Mouse (Mus musculus) adrenal gland, adult 18-20 months (tissue): ENCODE measurements around the gene Lamb1. TPM values are rescaled to one million over a fixed set of nuclear protein-coding genes. Genes with fewer than 3 reads are reported as not detected.

ENCODE experiments used
- DNase-seq, 2 experiments: peaks; one replicate each; pipeline ENCODE4 v3.0.0; 2021 to 2022; ENCODE audit warnings: low spot score in 2 of 2
- total RNA-seq, 2 experiments: library from RNA; stranded (reverse); gene quantifications; 1 replicate in 1 of 2; 2 replicates in 1 of 2; pipeline ENCODE4 v1.2.3; 2021

The Lamb1 gene
- total RNA-seq, 2 experiments from 2014 or later: 135 to 197 TPM

- no peak for DNase-seq
Observed at GRCm38 (mm10) chr12:31311671-31312265, 46.7 kb downstream of the Lamb1 start.

GRCm38 (mm10) chr12:31312281-31312680 is 47.2 kb downstream of the Lamb1 start:
- DNase-seq: no peak

DNA sequence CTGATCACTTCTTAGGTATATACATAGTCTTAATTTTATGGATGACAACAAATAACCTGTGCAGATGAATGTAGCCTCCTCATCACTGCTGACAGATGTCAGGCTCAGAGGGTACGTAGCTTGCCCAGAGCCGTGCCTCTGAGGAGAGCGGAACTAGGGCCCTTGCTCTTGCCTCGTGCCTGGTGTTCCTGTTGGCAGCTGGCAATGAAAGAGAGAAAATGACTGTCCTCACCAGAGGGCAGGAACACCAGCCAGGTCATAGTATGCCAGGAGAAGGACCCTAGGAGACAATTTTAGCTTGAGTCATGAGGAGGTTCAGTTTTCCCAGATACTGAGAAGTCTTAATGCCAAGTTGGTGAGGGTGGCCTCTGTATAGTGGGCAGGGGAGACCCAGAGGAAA is 48.1 kb downstream of the Lamb1 start:
- no peak for DNase-seq

GRCm38 (mm10) chr12:31314310-31314709 is 49.3 kb downstream of the Lamb1 start:
- DNase-seq: no peak

GRCm38 (mm10) chr12:31315961-31316360 is 50.9 kb downstream of the Lamb1 start:
- peak in 1 of 2 experiments; percentile 11 for DNase-seq

DNA sequence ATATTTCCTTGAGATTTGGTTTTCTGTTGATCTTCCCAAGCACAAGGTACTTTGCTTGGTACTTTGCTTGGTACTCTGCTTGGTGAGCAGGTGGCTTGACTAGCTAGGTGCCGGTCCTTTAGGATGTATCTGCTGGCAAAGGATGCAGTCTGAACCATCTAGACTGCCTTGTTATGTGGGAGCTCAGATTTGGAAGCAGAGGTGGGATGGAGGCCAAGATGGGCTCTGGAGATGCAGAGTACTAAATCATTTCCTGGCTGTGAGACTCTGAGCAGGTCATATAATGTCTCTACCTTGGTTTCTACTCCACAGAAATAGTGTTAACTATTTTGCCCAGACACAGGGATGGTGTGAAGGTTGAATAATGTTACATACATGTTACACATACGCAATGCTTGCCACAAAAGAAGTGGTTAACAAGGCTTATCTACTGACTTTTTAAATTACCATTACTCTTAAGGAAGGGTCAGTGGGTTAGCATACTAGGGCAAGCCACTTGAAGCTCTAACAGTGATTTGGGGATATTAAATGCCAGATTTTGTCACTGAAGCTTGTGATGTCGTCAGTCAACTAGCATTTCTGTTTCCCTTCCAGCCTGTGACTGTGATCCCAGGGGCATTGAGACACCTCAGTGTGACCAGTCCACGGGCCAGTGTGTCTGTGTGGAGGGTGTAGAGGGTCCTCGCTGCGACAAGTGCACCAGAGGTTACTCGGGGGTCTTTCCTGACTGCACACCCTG is 52.8 kb downstream of the Lamb1 start:
- DNase-seq: no peak

DNA sequence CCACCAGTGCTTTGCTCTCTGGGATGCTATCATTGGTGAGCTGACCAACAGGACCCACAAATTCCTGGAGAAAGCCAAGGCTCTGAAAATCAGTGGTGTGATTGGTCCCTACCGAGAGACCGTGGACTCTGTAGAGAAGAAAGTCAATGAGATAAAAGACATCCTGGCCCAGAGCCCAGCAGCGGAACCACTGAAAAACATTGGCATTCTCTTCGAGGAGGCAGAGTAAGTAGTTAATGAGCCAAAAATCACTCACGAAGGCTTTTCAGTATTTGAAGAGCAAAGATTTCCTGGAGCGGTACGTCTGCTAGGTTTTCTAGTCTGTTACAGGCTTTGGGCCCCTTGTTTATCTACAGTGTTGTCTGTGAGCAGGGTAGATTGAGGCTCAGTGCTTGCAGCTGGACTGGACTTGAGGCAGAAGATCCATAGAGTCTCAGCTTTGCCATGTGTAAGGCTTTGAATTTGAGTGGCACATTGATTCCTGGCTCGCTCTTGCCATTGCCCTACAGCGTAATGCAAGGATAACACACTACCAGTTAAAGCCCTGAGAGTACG is 53.5 kb downstream of the Lamb1 start:
- no peak for DNase-seq

- no peak for DNase-seq
Observed at GRCm38 (mm10) chr12:31320817-31321216, 55.8 kb downstream of the Lamb1 start.

DNA sequence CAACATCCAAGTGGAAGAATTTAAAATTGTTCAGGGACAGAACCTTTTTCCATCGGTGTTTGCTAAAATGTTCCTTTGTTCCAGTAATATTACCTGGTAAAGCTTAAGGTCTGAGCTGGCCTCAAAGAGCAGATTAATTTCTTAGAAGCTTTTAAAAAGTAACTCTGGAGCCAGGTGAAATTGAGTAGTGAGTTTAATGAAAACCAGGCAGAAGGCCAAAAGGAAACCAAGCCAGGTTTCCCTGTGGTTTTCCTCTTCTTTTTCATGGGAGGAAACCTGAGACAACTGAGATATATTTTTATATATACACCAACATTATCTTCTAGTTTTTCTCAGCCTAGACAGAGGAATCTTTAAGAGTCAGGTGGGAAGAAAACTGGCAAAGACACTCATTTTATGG is 56.5 kb downstream of the Lamb1 start:
- no peak for DNase-seq

- no peak for DNase-seq
Observed at GRCm38 (mm10) chr12:31323136-31323695, 58.2 kb downstream of the Lamb1 start.

GRCm38 (mm10) chr12:31327139-31327538 is 62.1 kb downstream of the Lamb1 start:
- DNase-seq: no peak

GRCm38 (mm10) chr12:31333261-31333660 is 68.2 kb downstream of the Lamb1 start:
- no peak for DNase-seq

- DNase-seq: no peak
Observed at GRCm38 (mm10) chr12:31350191-31350943, 85.3 kb downstream of the Lamb1 start.

- DNase-seq: peak; percentile 94
Observed at GRCm38 (mm10) chr12:31350944-31351928, 86.2 kb downstream of the Lamb1 start, which contains the start of gene Dld. Gene Dld, minus strand, starts transcription at chr12:31351453.

DNA sequence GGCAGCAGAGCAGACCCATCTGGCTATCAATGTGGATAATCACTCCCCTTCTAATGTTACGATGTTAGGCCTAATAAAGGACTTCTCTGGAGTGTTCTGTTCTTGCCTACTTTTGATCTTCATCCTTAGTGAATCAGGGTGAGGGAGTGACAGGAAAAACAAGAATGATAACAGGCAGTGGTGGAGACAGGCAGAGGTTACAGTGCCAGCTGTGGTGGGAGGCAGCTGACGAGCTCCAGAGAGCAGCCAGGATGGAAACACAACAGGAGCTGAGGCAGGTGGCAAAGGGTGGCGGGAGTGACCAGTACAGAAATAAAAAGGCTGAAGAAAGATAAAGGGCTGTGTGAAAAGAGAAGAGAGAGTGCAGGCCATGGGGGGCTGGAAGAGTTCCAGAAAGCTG is 101.4 kb downstream of the Lamb1 start:
- DNase-seq: no peak

DNA sequence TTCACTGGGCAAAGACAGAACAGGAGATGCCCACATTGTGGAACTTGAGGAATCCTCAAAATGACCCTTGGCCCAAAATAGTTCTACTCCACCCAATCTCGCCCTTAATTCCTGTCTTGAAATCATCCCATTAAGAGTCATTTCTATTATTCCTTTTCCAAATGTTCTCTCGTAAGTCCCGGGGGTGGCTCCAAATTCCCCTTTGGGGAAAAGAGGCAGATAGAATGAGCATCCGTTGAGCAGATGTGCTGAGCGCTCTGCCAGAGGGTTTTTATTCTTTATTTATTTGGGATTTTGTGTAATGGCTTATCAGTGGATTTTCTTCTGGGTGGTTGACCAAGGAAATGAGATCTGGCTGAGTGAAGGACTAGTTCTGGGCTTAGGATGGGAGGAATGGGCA is 102.7 kb downstream of the Lamb1 start:
- no peak for DNase-seq

- DNase-seq: no peak
Observed at GRCm38 (mm10) chr12:31369118-31369517, 104.1 kb downstream of the Lamb1 start.

DNA sequence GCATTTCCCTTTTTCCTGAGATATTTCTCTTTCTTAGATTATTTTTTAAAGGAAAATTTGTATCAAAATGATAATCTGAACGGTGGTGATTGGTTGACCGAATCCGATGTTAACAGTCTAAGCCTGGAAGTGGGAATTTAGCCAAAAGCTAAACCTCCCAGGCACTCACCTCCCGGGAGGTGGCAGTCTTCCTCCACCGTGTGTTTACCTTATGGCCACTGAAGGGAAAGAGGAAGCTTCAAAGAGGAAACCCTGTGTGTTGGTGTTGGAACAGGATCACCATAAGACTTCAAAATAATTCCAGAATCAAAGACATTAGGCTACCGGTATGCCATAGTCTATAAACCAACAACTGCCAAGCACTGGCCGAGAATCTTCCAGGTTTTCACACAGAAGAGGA is 104.6 kb downstream of the Lamb1 start:
- no peak for DNase-seq

DNA sequence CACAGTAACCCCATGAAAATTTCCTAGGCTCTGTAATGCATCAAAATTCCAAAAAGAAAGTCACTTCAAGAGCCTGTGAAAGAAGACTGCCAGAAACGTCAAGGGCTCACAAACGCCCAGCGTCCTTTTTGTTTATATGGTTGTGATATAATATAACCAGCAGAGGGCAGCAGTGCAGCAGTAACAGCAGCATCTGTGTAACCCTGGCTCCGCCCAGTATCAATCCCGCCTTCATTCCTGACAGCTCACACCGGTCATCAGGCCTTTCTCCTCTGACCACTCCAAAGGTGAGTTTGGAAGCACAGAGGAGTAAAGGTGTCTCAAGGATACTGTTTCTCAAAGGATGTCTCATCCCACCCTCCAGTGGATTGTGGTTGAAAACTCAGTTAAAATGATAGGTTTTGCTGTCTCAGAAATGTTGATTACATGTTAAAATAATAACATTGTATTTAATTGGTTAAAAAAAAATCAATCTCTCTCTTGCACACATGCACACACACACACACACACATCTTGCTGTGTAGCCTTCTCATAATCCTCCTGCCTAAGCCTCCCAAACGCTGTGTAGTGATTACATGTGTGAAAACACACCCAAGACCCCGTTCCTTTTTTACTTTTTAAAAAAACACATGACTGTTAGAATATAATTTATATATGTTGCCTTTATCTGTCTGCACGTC is 109.7 kb downstream of the Lamb1 start:
- DNase-seq: peak; percentile 31 to 37

- DNase-seq: no peak
Observed at GRCm38 (mm10) chr12:31375283-31375615, 110.2 kb downstream of the Lamb1 start.
